Mouse (Mus musculus): Measurements from ENCODE around the gene Hmcn2. TPM values are rescaled to one million over a fixed set of nuclear protein-coding genes. Genes with fewer than 3 reads are reported as not detected.

Hmcn2 gene
- total RNA-seq, 2 experiments from 2014 or later: 0.25 to 0.49 TPM

DNA sequence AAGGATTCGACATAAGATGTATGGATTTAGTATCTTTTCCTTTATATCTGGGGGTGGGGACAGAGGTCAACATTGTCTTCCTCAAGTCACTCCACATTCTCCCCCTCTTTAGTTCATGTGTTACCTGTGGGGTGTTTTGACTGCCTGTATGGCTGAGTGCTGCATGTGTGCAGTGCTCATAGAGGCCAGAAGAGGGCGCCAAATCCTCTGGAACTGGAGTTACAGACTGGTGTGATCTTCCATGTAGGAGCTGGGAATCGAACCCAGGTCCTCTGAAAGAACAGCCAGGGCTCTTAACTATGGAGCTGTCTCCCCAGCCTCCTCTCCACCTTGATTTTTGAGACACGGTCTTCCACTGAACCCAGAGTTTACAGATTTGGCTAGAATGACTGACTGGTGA is 159.7 kb downstream of the Hmcn2 start:
- no peak for DNase-seq (ENCODE audit: extremely low spot score in 1 of 2, low spot score in 1 of 2)

- DNase-seq (ENCODE audit: extremely low spot score in 1 of 2, low spot score in 1 of 2): no peak
Measured at GRCm38 (mm10) chr2:31474686-31475085, 160.5 kb downstream of the Hmcn2 start.

DNA sequence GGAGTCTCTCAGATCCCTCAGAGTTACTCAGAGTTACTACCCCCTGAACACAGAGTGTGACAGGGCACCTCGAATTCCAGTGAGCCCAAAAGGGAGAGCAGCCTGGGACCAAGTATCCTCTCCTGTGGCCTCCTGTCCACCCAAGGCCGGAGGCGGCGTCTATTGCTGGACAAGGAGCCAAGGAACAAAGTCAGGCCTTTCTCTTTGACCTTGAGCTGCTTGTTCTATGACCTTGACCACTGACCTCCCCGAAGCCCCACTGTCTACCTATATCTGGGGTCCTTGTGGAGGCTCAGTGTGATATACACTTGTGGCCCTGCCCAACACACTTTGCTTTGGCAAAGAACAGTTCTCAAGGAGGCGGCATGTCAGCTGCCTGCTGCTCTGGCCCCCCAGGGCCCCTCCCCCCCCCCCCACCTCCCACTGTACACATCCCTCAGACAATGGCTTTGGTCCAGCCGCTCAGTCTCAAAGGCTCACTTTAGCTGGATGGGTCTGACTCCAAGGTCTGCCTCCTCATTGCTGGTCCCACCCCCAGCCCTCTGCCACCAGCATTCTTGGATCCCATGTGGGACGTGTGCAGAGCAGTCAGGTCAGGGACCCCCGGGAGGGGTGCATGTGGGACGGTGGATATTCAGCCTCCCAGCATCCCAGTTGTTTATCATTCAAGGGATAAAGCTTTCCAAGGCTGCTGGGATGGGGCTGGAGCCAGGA is 162.0 kb downstream of the Hmcn2 start:
- DNase-seq (ENCODE audit: extremely low spot score in 1 of 2, low spot score in 1 of 2): no peak

DNA sequence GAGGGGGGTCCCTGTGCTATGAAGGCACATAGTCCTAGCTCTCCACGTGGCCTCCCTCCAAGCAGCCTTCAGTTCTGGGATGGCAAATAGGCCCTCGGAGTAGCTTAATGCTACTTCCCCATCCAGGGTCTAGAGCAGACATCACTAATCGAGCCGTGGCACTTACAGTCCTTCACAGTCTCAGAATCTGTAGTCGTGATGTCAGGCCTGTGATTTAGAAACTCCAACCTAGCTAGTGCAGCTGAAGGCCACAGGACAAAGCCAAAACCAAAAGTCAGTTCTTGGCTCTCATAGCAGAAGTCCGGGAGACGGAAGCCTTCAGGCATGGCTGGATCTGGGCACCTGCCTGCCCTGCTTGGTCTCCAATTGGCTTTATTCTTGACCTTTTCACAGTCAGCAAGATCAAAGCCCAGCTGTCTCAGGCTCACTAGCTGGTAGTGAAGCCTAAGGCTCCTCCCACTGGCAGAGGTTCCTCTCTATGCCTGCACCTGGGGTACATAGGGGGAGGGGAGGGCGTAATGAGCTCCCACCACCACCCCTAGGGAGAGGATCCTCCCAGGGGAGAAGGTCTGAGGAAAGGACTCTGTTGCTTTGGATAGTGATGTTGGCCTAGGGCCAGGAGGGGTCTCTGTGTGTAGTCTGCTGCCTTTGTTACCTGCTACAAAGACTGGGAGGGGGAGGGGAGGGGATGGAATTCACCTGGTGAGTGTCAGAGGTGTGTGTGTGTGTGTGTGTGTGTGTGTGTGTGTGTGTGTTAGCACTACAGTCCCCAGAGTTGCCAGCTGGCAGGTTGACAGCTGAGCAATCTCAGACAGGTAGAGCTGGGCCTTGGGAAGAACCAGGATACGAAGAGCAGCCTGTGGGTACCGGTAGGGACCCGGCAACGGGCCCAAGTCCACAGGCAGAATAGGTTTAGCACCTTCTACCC is 163.3 kb downstream of the Hmcn2 start:
- no peak for DNase-seq (ENCODE audit: extremely low spot score in 1 of 2, low spot score in 1 of 2)

DNA sequence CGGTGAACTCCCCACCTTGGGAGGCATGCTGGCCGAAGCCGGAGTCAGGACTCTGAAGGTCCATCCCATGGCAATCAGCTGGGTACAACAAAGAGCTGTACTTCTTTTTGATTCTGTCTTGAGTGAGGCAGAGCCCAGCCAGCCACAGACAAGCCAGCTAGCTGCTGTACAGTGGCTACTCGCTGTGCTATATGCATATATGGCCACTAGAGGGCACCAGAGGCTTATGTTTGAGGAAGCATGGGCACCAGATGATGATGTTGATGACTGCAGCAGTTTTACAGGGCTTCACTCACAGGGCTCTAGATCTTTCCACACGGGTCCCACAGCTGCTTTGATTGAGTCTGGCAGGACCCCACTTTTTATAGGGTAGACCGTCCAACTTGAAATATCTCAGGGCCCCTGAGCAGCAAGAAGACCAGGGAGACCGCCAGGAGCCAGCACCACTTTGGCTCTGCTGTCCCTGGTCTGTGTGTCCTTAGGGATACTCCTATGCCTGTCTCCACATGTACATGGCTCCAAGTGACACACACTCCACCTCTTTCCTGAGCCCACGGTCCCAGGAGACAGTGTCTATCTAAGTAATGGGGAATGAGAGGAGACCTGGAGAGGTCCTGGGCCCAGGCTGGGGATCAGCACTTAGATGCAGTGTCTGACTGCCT is 168.8 kb downstream of the Hmcn2 start:
- peak; percentile 75 to 90 for DNase-seq (ENCODE audit: extremely low spot score in 1 of 2, low spot score in 1 of 2)

- peak; percentile 66 to 88 for DNase-seq (ENCODE audit: extremely low spot score in 1 of 2, low spot score in 1 of 2)
Measured at GRCm38 (mm10) chr2:31484187-31484586, 170.0 kb downstream of the Hmcn2 start.

DNA sequence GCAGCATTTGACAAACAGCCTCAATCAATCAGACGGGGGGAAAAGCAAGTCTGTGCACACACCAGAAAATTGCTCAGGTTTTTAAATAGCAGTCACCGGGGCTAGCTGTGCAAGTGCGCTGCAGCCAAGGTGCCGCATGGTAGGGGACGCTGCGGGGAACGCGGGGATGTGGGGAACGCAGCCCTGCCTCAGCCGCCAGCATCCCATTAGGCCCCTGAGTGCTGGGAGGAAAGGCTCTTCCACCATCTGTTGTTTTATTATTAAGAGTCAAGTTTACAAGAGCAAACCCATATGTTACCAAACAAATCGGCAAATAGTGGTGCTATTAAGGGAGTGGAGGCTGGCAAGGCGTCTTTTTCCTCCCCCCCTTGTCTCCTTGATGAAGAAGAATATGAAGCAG is 175.0 kb downstream of the Hmcn2 start:
- no peak for DNase-seq (ENCODE audit: extremely low spot score in 1 of 2, low spot score in 1 of 2)

- no peak for DNase-seq (ENCODE audit: extremely low spot score in 1 of 2, low spot score in 1 of 2)
Measured at GRCm38 (mm10) chr2:31490556-31490955, 176.3 kb downstream of the Hmcn2 start.

GRCm38 (mm10) chr2:31492308-31492707 is 178.1 kb downstream of the Hmcn2 start:
- no peak for DNase-seq (ENCODE audit: extremely low spot score in 1 of 2, low spot score in 1 of 2)

DNA sequence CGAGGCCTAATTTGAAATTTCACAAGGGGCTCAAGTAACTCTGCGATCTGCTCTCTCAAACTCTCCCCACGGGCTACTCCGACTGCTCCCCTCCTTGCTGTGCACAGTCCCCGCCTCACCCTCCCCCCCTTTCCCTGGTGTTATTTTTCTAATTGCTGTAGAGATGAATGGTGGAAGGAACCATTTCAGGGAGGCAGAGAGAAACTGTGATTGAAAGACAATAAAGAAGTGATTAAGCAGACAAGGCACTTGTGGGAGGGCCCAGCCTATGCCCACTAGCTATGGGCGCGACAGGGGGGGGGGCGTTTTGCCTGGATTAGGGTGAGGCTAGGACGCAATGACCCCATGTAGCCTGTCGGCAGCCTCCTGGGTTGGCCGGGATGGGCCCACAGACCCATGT is 179.0 kb downstream of the Hmcn2 start:
- no peak for DNase-seq (ENCODE audit: extremely low spot score in 1 of 2, low spot score in 1 of 2)

- no peak for DNase-seq (ENCODE audit: extremely low spot score in 1 of 2, low spot score in 1 of 2)
Measured at GRCm38 (mm10) chr2:31494315-31494714, 180.1 kb downstream of the Hmcn2 start.

GRCm38 (mm10) chr2:31495046-31495476 is 180.8 kb downstream of the Hmcn2 start:
- DNase-seq (ENCODE audit: extremely low spot score in 1 of 2, low spot score in 1 of 2): no peak

DNA sequence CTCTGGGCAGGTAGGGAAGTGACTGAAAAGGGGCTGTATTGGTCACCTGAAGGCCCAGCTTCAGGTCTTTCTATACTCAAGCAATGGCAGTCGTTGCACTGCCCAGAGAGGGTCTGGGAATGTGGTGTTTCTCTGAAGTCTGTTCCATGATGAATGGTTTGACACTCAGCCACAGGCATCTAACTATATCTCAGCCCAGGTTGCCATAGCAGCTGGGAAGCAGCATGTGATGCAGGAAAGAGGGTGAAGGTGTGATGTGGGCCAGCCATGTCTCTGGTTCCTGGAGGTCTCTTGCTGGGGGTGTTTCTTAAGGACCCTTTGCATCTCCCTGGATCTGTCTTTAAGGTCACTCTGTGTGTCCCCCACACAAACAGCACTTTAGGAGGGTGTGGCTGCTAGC is 181.9 kb downstream of the Hmcn2 start:
- no peak for DNase-seq (ENCODE audit: extremely low spot score in 1 of 2, low spot score in 1 of 2)

- no peak for DNase-seq (ENCODE audit: extremely low spot score in 1 of 2, low spot score in 1 of 2)
Measured at GRCm38 (mm10) chr2:31497113-31497512, 182.9 kb downstream of the Hmcn2 start.

DNA sequence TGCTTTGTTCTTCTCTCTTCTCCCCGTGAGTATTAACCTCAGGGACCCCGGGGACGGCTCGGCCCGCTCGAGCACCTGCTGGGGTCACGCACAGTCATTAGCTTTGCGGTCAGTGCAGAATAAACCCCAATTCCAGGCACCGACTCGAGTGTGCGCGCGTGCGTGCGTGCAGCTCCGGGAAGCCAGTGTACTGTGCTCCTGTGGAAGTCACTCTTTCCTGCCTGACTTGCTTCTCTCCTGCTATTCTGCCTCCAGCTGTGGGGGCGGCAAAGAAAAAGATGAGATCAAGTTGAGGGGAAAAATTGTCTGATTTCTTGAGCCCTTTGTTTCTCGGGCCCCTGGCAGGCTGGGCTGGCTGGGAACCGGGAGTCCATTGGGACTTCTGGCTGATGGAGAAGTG is 183.4 kb downstream of the Hmcn2 start:
- DNase-seq (ENCODE audit: extremely low spot score in 1 of 2, low spot score in 1 of 2): no peak

DNA sequence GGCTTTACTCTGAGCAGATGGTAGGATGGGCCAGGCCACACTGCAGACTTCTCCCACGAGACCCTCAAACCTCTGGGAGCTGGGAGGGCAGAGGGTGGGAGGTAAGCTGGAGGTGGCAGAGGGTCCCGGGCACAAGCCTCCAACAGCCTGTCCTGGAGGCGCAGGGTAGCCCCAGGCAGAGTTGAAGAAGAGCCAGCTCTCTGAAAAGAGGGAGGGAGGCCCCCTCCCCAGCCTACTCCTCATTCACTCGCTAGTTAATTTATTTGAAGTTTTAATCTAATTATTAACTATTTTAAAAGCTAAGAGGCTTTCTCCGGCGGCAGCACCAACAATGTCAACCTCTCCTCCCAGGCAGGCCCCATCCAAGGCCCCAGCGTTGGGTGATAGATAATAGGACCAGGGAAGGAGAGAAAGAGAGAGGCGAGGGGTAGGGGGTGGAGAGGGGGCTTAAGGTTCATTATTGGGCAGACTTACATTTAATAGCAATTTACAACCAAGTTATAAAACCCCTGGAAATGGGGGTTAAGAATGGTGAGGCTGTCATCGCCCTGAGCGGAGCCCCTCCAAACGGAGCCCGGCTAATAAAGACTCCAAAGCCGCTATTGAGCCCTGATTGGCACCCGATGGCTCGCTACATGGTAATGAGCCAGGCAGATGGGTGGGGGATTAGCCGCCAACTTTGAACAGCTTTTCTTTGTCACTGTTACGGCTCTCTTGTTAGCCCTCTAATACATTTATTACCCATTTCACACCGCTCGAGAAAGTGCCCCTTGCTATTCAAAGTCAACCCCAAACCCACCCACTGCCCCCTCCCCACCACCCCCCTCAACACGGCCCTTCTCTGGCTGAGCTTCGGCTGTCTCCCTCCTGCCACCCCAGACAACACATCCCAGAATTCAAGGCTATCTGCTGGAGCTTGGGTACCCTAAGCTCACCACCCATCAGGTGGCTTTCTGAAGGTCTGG is 185.4 kb downstream of the Hmcn2 start:
- no peak for DNase-seq (ENCODE audit: extremely low spot score in 1 of 2, low spot score in 1 of 2)

GRCm38 (mm10) chr2:31500292-31501204 is 186.3 kb downstream of the Hmcn2 start:
- DNase-seq (ENCODE audit: extremely low spot score in 1 of 2, low spot score in 1 of 2): no peak

GRCm38 (mm10) chr2:31501448-31502130 is 187.4 kb downstream of the Hmcn2 start:
- DNase-seq (ENCODE audit: extremely low spot score in 1 of 2, low spot score in 1 of 2): no peak

Measured in layer of hippocampus, postnatal 25 days (tissue).